Mouse (Mus musculus): ENCODE data around the gene Cypt15. TPM values are rescaled to one million over a fixed set of nuclear protein-coding genes. Genes with fewer than 3 reads are reported as not detected.
"Not testable (repeated sequence)": the region's sequence is repeated elsewhere in the genome, so short reads cannot be mapped to it uniquely, and the experiment has no call there.

The Cypt15 gene
- total RNA-seq (2017) = not detected in 3 replicates

DNA sequence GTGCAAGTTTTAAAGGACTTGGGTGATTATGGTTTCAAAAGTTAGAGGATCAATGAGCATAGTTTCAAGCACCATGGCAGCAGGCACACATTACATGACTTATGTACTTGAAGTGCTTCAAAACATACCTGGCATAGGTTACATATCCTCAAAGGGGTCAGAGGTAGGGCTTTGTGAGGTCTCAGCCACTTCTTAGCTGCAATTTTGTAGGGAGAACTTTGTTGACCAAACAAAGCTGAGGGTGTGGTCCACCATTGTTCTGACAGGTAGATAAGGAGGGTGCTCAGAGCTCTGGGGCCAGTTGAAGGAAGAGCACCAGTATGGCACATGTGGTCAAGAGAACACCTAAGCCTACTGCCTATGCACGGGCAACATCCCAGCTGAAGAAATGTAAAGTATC, at the start of gene Cypt15:
Cypt15 (plus strand) TSS at position 301 of the 400 bp plus-strand sequence.
- ATAC-seq (replicated peaks; ENCODE audit: insufficient number of reproducible peaks, low FRiP score, low TSS enrichment, poor library complexity, severe bottlenecking) = not testable (repeated sequence)

DNA sequence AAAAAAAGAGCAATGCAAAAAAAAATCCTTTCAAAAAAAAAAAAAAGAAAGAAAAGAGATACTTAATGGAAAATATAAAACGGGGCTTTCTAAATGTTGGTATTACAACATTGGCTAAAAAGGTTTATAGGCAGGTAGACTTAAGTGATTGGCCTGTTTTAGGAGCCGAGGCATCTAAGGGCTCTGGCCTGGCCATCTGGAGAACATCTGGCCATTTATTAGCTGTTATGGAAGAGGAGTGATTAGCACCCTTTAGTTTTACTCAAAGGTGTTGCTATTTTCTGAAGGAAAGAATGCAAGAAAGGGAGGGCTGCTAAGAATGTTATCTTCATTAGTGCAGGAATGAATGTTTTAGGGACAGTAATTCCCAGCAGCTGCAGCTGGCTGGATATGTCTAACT, 24.9 kb downstream of the Cypt15 start:
- no peak for ATAC-seq (replicated peaks; ENCODE audit: insufficient number of reproducible peaks, low FRiP score, low TSS enrichment, poor library complexity, severe bottlenecking)

DNA sequence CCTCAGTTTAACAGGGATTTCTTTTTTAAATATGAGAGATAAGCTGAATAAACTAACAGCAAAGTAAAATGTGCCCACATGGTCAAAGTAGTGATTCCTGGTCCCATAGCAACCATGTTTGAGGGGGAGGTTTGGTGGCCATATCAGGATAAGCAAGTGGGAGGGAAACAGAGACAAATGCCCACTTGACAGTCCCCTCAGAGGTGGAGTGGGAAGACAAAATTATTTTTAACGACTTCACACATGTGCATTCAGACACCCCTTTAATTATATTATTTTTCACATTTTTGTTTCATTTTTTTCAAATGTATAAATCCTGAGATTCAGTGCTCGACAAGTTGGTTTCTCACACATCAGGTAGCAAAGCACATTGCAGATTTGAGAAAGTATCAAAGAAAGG, 32.8 kb downstream of the Cypt15 start:
- ATAC-seq (replicated peaks; ENCODE audit: insufficient number of reproducible peaks, low FRiP score, low TSS enrichment, poor library complexity, severe bottlenecking) = no peak

DNA sequence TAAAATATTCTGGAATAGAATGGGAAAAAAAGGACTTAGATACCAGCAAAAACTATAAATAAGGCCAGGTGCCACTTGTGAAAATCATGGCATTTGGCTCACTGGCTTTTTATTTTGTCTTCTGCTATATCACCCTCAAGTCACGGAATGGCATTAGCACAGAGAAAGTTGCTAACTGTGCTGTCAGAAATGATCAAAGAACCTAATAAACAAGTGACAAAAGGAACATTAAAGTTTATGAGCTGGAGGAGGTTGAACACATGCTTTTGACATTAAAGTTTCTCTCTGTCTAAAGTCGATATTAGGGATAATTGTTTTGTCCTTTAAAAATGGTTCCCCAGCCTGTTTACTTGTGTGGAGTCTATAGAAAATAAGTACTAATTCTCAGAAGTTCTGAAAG, 37.7 kb downstream of the Cypt15 start:
- no peak for ATAC-seq (replicated peaks; ENCODE audit: insufficient number of reproducible peaks, low FRiP score, low TSS enrichment, poor library complexity, severe bottlenecking)

Data from monocyte, adult 5-6 weeks (primary cell).